Mouse (Mus musculus) naive thymus-derived CD4-positive, alpha-beta T cell, adult 2 months (primary cell): ENCODE measurements at regions not wholly inside any gene's neighbourhood (a gene's known extent, or its start where the extent isn't known, plus 50 kb on each side); places are given as distances from the start of the nearest gene placed in this dataset.

ENCODE experiments used
- DNase-seq: peaks from one replicate; pipeline ENCODE4 v3.0.0-alpha.2; 2011; ENCODE audit warnings: low read depth

DNA sequence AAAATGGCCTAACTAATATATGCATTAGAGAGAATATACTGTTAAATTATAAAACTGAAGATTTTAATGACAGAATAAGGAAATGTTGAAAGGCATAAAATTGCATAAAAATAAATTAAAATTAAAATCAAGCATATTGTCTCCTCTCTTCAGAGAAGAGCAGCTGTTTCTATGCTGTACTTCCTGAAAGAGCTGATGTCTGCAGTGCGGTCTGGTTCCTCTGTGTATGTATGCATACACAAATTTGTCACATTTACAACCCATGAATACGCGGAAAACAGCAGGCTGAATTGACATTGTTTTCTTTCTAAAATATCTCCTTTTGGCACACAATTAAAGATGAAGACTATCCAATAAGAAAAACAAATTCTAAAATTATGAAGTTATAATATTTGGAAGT lies 278.5 kb downstream of the Olfr1505 start:
- no peak for DNase-seq

DNA sequence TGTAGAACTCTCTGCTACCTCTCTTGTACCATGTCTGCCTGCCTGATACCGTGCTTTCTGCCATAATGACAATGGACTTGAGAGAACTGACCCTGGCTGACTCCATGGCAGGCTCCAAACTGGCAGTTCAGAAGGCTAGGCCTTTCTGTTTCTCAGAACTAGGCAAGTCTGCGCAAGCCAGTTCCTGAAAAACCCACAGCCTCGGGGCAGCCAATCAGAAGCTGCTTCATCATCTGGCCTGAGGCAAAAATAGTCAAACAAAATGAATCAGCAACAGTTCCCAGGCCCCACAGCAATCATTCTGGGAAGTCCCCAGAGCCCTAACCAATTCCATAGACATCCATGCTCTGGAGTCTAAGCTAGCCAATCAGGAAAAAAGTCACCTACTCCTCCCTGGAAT lies 284.5 kb downstream of the Olfr1505 start:
- no peak for DNase-seq

DNA sequence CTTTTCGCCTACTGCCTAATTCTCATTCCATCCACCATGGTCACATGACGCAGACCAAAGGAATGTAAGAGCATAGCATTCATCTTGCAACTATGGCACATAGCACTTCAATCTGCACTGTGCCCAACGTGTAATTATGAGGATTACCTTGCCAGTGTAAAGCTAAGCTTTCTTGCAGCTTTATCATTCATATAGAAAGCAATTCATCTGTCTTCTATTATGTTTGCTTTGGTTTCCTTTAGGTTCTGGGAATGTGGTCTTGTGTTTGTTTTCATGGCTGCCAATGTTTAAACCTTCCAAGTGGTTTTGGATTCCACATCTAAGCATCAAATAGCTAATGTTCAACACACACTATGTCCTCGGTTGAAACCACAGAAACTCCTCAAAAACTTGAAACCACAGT lies 307.2 kb downstream of the Olfr1505 start:
- DNase-seq: no peak

DNA sequence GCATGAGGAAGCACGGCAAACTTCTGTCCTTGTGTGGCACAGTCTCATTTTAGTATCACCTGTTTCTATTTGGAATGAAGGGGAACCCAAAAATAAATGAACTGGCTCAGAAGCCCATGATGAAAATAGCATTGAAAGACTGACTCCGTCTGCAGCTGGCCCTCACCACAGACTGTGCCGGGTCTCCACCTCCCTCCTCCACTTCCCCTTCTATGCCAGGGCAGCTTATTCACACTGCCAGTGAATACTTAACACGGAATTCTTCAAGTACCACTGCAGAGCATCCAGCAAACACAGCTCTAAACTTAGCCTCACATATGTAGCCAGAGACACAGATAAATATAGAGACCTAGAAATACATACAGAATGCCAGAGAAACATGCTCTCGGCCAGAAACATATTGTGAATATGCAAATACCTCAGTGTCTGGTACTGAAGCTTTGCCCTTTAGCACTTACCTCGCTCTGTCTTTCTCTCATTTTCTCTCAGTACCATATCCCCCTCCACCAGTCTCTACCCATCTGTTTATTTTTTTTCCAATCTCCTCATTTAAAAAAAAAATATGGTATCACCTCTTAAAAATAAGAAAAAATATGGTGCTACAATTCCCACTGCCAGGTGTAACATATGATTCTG lies 311.8 kb downstream of the Olfr1505 start:
- no peak for DNase-seq

DNA sequence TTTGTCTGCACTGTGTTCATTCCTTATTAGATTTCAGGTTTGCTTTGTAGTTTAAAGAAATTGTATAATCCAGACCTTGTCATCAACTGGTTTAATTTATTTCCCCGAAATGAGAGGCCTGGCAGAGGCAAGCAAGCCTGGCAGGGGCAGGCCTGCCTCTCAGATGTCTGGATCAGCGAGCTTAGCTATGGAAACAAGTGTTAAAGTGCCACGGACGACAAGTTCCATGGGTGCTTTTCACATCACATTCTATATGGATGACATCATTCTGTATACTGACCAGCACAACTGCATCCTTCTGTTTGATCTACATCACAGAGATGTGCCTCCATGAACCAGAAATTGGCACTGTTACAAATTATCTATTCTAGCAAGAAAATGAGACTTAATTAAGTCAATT lies 312.5 kb downstream of the Olfr1505 start:
- no peak for DNase-seq

DNA sequence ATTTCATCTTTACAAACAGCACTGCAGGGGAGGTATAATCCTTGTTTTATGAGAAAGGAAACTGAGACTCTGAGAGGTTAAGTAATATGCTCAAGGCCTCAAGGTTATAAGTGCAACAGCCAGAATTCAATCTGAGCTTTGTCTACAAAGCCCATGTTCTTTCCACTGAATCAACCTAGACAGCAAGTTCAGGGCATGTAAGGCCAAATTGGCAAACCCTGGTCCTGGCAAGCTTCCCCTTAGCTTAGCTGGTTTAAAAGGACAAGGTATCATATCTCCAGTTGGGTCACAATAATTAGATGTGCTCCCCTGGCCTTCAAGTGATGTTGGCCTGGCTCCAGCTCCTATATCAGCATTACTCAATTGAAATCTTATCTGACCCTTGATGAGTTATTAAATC lies 313.2 kb downstream of the Olfr1505 start:
- DNase-seq: no peak

DNA sequence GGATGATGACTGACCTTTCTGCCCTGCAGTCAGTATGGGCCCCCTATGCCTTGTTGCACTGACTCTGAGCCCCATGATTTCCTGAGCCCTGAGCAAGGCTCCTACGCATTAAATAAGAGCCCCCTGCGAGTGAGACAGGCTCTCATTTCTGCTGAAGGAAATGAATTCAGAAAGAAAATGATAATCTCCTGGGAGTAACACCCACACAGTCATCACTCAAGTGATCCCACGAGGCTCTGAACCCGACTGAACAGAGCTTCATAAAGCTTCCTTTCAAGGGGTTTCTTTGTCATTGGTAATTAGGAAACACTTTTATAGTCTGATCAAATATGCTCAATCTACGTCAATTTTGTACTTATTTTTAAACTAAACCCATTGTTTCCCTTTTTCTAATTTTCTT lies 330.2 kb downstream of the Olfr1505 start:
- no peak for DNase-seq

DNA sequence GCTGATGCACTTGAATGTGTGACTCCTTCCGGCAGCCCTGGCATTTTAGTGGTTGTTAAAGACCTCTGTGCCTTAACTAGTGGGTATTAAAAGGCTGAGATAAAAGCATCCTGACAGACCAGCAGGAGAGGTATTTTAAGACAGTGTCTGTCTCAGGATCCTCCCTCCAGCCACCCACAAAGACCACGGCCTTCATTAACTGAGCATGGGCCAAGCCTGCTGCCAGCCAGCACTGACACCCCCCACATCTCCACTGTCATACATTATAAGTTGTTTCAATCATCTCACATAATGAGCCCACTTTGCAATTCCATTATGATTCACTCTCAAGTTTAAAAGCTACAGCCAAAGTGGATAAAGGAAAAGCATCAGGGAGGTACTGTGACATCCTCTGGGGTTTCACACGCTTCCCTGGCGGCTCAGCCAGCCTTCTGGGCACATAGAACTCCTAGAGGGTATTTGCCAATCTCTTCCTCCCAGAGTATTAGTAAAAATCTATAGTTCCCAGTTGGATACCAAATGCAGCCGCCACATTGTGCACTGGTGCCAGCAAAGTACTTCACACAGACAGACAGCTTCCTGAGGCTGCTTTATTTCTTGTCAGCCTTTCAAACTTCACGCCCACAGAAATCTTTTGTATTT lies 333.8 kb downstream of the Olfr1505 start:
- DNase-seq: no peak

DNA sequence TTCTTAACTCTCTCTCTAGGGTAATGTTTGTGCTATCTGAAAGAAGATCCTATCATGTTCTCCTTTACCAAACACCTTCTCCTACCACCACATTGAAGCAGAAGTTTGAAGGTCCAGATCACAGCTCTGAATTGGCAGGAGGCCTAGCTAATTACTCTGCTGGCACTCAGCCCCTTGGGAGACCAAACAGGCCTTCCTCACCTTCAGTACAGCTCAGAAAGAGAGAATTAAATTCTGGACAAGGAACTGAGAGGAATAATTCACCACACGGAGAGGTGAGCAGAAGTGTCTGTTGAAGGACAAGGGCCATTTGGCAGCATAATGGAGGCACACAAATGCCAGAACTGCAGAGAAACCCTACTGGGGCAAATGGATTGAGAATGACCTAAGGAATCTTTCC lies 334.6 kb downstream of the Olfr1505 start:
- DNase-seq: no peak

DNA sequence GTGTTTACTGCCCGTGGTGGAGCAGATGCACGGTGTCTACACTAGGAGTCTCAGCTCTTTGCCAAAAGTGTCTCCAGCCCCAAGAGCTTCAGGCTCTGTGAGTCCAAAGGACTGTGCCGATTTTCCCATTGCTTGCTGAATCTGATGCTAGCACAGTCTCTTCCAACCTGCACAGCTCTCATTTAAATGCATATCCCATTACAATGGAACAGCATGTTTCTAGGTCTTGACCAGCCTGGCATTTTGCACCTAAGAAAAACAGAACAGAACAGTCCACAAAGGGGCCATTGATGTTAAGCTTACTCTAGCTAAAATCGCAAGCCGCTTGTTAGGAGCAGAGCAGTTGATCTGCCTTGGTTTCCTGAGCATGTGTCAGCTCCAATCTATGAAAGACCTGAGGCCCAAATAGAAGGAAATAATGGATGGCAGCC lies 339.2 kb downstream of the Tle4 start:
- DNase-seq: no peak

DNA sequence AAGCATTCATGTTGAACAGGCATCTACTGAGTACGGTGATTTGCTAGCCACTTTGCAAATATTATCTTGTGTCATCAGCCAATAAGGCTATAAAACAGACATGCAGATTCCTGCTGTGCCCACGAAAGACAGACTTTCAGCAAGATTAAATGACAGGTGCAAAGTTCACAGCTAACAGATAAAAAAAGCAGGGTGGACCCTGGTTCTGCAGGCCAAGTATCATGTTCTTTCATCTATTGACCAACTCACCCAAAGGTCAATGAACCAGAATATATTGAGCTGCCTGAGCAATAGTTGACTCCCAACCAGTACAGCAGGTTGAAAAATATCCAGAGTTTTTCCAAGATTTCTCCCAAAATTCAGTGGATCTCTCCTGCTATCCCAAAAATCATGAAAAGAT lies 338.6 kb downstream of the Tle4 start:
- DNase-seq: no peak

DNA sequence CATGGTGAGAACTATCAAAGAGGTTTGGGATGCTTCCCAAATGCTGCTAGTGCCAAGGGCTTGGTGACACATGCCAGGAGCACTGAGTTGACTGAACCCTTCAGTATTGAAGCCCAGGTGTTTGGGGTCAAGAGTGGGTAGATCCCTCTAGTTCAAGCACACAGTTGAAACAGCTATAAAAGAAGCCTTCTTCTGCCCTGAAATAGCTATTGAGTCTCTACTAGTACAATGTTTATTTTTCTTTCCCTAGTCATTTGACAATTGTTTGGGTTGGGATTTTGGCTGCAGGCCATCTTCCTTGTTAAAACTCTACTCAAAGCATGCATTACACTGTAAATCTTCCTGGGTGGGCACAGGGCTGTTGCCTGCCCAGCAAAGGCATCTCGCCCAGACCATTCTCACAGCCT lies 308.5 kb downstream of the Tle4 start:
- DNase-seq: no peak

DNA sequence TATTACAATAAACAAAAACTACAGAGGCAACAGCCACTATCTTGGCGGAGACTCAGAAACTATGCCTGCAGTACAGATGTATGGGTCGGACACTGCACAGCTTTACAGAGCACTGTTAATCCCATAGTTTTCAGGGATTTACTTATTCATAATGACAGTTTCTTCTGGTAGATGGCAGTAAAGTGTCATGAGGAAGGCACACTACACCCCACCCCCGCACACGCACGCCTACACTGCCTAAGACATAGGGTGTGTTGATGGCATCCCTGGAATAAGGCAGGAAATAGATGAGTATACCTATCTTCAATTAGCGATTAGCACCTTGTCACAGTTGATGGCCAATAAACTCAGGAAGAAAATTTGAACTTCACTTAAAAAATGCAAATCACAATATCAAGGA lies 306.9 kb downstream of the Tle4 start:
- no peak for DNase-seq

DNA sequence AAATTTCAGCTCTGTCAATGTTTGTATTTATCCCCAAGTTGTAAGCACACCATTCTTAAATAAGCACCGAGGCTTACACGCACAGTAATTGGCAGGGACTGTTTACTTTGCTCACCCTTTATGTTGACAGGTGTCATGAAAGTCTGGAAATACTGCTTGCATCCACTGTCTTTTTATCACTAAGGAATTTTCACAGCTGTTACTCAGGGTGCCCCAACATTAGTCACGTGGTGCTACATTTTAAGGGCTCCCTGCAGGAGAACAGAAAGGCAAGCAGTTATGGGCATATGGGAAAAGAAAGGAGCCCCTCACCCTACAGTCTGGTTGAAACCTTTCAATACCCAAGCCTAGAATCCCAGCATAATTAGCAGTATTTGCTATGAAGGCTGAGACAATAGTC lies 304.7 kb downstream of the Tle4 start:
- no peak for DNase-seq

DNA sequence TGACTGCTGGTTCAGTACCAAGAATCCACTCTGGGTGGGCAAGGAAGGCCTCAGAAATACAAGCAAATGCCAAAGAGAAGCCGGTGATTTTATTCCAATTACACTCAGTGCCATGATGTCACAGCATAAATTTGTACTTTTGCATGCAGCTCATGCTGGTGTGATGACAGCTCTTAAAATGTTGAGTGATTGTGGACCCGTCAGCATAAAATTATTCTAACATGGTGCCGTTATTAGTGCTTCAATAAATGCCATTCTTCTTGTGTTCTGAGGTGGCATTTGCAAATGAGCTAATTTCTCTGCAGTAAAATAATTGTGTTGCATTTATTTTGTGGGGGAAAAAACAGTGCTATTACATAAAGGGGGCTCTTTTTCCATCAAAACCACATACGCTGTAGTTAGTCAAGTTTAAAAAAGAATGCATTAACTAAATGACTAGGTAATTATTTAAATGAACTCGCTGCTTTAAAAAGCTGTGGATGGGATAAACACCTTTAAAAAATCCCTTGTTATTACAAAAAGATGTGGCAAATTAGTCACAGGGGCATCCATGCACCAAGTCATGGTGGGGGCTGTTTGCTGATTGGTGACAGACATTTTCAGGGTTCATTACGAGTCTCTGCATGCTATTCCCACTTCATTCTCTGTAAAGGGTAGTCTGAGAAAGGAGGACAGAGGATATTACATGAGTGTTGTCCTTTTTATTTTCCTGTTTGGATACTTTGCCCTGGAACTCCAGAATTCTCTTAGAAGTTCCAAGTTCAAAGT lies 296.5 kb downstream of the Tle4 start:
- no peak for DNase-seq

DNA sequence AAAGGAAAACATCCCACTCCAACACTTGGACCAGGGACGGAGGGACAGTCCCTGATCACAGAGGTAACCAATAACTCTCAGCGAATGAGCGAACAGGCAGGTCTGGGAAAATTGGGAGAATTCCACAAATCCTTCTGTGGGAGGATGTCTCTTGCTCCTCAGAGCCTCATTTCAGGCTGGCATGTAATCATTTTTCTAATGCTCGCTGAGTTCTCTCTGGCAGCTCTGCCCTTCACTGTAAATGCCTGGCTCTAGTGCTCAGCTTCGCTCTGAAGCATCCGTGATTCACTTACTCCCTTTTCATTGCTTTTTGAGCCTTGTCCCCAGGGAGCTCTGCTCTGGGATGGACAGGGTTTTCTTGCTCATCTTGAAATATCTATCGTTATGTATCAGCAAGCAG lies 283.6 kb downstream of the Tle4 start:
- no peak for DNase-seq

DNA sequence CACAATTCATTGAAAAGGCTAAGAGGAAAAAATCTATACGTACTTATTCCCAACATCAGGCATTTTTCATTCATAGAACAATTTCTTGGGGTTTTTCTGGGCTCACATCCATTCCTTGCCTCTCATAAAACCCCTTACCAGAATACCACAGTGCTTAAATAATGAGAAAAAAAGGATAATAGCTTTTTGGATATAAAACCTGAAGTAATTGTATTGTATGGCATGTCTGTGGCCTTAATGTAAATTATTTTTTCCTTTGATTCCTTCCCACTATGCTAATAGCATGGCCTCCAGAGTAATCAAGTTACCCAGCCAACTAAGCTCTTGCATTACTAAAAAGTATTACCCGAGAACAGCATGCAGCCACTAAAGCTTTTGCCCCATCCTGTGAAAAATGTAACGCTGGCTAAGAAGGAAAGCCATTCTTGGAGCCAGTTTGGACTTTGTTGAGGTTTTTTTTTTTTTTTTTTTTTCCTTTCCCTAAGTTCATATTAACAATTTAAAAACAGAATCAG lies 278.1 kb downstream of the Tle4 start:
- DNase-seq: no peak

DNA sequence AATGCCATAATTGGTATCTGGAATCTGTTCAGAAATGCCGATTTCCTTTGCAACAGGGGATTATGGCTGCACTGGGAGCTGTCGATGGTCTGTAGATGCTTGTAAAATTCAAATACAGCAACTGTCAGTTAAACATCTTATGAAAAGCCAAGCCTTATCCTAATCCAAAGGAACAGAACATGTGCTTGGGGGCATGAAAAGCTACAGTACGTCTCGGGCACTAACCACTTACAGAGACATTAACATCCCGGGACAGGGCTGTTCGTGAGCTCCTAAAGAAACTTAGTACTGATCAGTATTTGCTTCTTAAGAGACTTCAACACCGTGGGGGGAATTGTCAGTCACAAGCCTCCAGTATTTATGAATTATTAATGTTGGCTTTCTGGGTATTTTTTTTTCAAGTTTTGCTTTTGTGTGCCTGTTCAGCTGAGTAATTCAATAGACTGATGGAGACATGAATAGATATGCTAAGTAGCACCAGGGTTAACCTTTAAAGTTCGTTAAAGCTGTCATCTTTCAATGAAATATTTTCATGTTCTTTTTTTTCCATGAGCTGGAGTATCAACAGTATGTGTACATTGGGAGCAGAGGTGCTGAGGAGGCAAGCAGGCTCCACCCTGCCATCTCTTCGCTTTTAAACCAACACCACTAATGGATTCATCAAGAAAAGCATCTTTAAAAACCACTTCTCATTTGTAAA lies 272.3 kb downstream of the Tle4 start:
- no peak for DNase-seq

DNA sequence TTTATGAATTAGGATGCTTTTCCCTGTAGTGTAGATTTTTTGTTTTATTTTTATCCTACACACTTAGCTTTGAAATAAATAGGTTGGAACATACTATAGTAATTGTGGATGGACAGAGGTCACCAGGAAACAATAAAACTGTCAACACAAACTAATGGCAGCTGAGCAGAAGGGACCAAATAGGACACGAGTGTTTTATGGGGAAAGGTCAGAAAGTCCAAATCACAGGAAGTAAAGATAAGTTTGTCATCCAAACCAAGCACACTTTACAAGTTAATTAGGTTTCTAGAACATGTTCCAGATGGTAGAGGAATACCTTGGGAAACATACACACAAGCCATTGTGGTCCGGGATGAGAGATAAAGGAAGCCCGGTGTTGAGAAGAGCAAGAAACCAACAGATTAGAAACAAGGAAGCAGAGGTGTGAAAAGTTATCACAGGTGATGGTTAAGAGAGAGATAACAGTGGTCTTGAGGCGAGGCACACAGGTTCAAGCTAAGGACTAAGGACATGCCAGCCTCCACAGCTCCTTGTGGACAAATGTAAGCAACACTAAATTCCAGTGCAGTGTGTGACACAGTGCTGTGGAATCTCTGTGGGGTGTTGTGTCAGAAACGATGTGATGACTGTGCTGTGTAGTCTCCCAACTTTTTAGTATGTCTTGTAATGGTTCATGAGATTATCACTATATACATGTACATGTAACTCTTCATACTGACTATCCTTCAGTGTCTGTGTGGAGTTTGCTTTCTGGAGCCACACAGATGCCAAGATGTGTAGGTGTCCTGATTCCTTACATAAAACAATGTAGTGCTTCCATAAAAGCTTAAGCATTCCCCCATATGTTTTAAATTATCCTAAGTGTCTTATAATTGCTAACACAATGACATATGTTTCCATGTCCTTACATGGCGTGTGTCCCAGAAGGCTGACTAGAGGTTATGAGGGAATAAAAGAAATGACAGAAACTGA lies 264.5 kb downstream of the Tle4 start:
- no peak for DNase-seq

DNA sequence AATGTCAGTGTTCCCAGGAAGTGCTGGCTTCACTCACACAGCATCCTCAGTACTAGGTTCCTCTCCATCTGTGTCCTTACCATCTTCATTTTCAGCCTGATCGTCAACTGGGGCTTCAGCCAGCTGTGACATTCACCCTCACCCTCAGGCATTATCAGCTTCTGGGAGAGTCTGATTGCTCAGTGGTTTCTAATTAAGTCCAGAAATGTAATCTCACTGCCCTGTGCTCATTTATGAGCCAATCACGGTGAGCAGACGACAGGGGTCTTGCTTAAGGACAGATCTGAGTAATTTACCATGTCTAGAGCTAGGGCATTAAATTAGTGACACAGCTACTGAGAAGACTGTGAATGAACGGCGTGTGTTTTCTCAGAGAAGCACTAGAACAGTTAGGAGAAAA lies 260.8 kb downstream of the Tle4 start:
- DNase-seq: no peak

DNA sequence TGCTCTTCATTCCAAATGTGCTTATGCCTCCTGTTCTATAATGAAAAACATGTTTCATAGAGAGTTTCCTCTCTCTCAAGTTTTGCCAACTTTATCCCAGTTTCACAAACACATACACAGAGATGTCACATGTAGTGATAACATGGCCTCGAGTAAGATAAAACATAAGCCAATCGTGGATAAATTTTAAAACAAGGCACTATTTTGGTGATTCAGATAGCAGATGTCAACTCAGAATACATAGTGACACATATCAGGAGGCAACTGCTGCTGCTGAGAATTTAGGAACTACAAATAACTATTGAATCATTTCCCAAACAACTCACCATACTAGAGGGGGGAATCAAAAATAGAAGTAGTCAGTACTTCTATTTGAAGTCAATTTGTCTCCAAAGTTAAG lies 257.1 kb downstream of the Tle4 start:
- DNase-seq: no peak
